Mouse (Mus musculus) midbrain, embryonic 14.5 days (tissue): ENCODE data around the gene Zpbp2. TPM values are rescaled to one million over a fixed set of nuclear protein-coding genes. Genes with fewer than 3 reads are reported as not detected.

Experiments
- ATAC-seq: fragments of 200-750 bp; cut with Nextera tagmentation; 2 replicates; pipeline ENCODE4 v1.8.0; 2017; ENCODE audit warnings: moderate number of reproducible peaks, moderate library complexity; ENCODE audit not compliant: low FRiP score, low TSS enrichment
- DNase-seq: peaks from one replicate; pipeline ENCODE4 v3.0.0-alpha.2; 2015
- H3K27ac ChIP-seq: fragments of 300-500 bp; sonication (generic); replicated peaks from 2 replicates; pipeline ENCODE4 v1.5.1; 2014; ENCODE audit warnings: mild to moderate bottlenecking, low read depth, low read length, moderate library complexity
- H3K27me3 ChIP-seq: fragments of 300-500 bp; sonication (generic); 2 replicates; pipeline ENCODE4 v1.6.1; 2014; ENCODE audit warnings: low read length, control low read depth, mixed read lengths; ENCODE audit not compliant: control insufficient read depth, insufficient read depth
- H3K36me3 ChIP-seq: fragments of 300-500 bp; sonication (generic); 2 replicates; pipeline ENCODE4 v1.6.1; 2014; ENCODE audit warnings: low read length, control low read depth; ENCODE audit not compliant: control insufficient read depth, insufficient read depth
- H3K4me1 ChIP-seq: fragments of 300-500 bp; sonication (generic); 2 replicates; pipeline ENCODE4 v1.6.1; 2014; ENCODE audit warnings: mild to moderate bottlenecking, antibody characterized with exemption, low read length, control low read depth; ENCODE audit not compliant: control insufficient read depth, insufficient read depth
- H3K4me2 ChIP-seq: fragments of 300-500 bp; sonication (generic); 2 replicates; pipeline ENCODE4 v1.6.1; 2014; ENCODE audit warnings: mild to moderate bottlenecking, low read length, moderate library complexity
- H3K4me3 ChIP-seq: fragments of 300-500 bp; sonication (generic); replicated peaks from 2 replicates; pipeline ENCODE4 v1.5.1; 2014; ENCODE audit warnings: low read depth, low read length
- H3K9ac ChIP-seq: fragments of 300-500 bp; sonication (generic); replicated peaks from 2 replicates; pipeline ENCODE4 v1.6.1; 2014; ENCODE audit warnings: mild to moderate bottlenecking, low read length, moderate library complexity
- H3K9me3 ChIP-seq: fragments of 300-500 bp; sonication (generic); 2 replicates; pipeline ENCODE4 v1.6.1; 2016; ENCODE audit warnings: low read length, control low read depth, mixed read lengths; ENCODE audit not compliant: control insufficient read depth
- WGBS: fragments of 180-500 bp; shearing (Covaris S2); extraction: QIAGEN DNeasy Blood & Tissue Kit; methylation state at CpG from one replicate; pipeline ENCODE4 v1.1.7; 2014; 5-methylcytosine and 5-hydroxymethylcytosine counted together
- polyA plus RNA-seq: library from polyadenylated mRNA; unstranded; fragments of >200 nt; fragmentation: Nextera tagmentation; extraction: Ambion mirVana; gene quantifications from 2 replicates; pipeline ENCODE4 v1.2.1, GENCODE M21; 2014

Zpbp2 gene
- polyA plus RNA-seq, 1 experiment from 2014 or later: not detected

- no peak overlapping the region for H3K4me2 ChIP-seq
- DNase-seq (no peak), ATAC-seq (no peak)
- H3K36me3 ChIP-seq: no peaks in the 10 kb centered on the region
- 72% methylated on average over 10 of the region's 10 CpGs for WGBS
- H3K4me3 ChIP-seq: no peak overlapping the region
- H3K27me3 ChIP-seq: no peaks in the 10 kb centered on the region
- no peaks in the 10 kb centered on the region for H3K9me3 ChIP-seq
- H3K9ac ChIP-seq: no peak overlapping the region
- H3K27ac ChIP-seq: no peak overlapping the region
- no peaks in the 10 kb centered on the region for H3K4me1 ChIP-seq
Measured at GRCm38 (mm10) chr11:98526824-98527461, 24.0 kb upstream of the Zpbp2 start.

GRCm38 (mm10) chr11:98537480-98538034 lies 13.3 kb upstream of the Zpbp2 start:
- Histone ChIP-seq H3K27ac (no peak overlapping the region), H3K9me3 (peaks cover 3% of the 10 kb centered on the region; the same call in 1 of the 2 replicates), H3K4me3 (no peak overlapping the region), H3K36me3 (no peaks in the 10 kb centered on the region), H3K27me3 (0 out of 2 replicates have a peak, but pooled peaks cover 3% of the 10 kb centered on the region), H3K4me1 (no peaks in the 10 kb centered on the region), H3K4me2 (no peak overlapping the region), H3K9ac (no peak overlapping the region)
- no peak for DNase-seq
- no peak for ATAC-seq

- Histone ChIP-seq H3K36me3 (no peaks in the 10 kb centered on the region), H3K4me3 (no peak overlapping the region), H3K27ac (no peak overlapping the region), H3K9me3 (peaks cover 3% of the 10 kb centered on the region; the same call in 1 of the 2 replicates), H3K4me2 (no peak overlapping the region), H3K4me1 (0 out of 2 replicates have a peak, but pooled peaks cover 1% of the 10 kb centered on the region), H3K27me3 (peaks cover 21% of the 10 kb centered on the region), H3K9ac (no peak overlapping the region)
- ATAC-seq: no peak
- 81% methylated on average over 5 of the region's 5 CpGs for WGBS
- no peak for DNase-seq
Measured at GRCm38 (mm10) chr11:98540319-98540718, 10.6 kb upstream of the Zpbp2 start.

- H3K36me3 ChIP-seq: no peaks in the 10 kb centered on the region
- no peak overlapping the region for H3K27ac ChIP-seq
- 78% methylated on average over 8 of the region's 8 CpGs for WGBS
- H3K27me3 ChIP-seq: peaks cover 43% of the 10 kb centered on the region
- H3K4me1 ChIP-seq: 0 out of 2 replicates have a peak, but pooled peaks cover 6% of the 10 kb centered on the region
- H3K4me3 ChIP-seq: no peak overlapping the region
- DNase-seq: no peak
- no peak overlapping the region for H3K9ac ChIP-seq
- no peak for ATAC-seq
- no peak overlapping the region for H3K4me2 ChIP-seq
- H3K9me3 ChIP-seq: peaks cover 3% of the 10 kb centered on the region; the same call in 1 of the 2 replicates
Measured at GRCm38 (mm10) chr11:98542553-98542952, 8.3 kb upstream of the Zpbp2 start.

GRCm38 (mm10) chr11:98543414-98543813 lies 7.5 kb upstream of the Zpbp2 start:
- Histone ChIP-seq H3K36me3 (no peaks in the 10 kb centered on the region), H3K27ac (no peak overlapping the region), H3K9ac (no peak overlapping the region), H3K4me1 (0 out of 2 replicates have a peak, but pooled peaks cover 6% of the 10 kb centered on the region), H3K9me3 (peaks cover 3% of the 10 kb centered on the region; the same call in 1 of the 2 replicates), H3K4me3 (no peak overlapping the region), H3K27me3 (peaks cover 52% of the 10 kb centered on the region), H3K4me2 (no peak overlapping the region)
- 76% methylated on average over 1 of the region's 1 CpGs for WGBS
- ATAC-seq: no peak
- DNase-seq: no peak

- H3K27me3 ChIP-seq: peaks cover 67% of the 10 kb centered on the region
- no peak overlapping the region for H3K27ac ChIP-seq
- no peak overlapping the region; the same call in 1 of the 2 replicates for H3K9ac ChIP-seq
- H3K9me3 ChIP-seq: peaks cover 3% of the 10 kb centered on the region; the same call in 1 of the 2 replicates
- 3% methylated on average over 16 of the region's 16 CpGs for WGBS
- H3K4me3 ChIP-seq: peak overlapping the region; percentile 39
- 0 out of 2 replicates have a peak, but pooled peaks cover 6% of the 10 kb centered on the region for H3K4me1 ChIP-seq
- H3K4me2 ChIP-seq: peak overlapping the region; percentile 85
- H3K36me3 ChIP-seq: no peaks in the 10 kb centered on the region
- ATAC-seq: no peak
- no peak for DNase-seq
Measured at GRCm38 (mm10) chr11:98544890-98545677, 5.8 kb upstream of the Zpbp2 start.

- ATAC-seq (no peak), DNase-seq (peak; percentile 76)
- Histone ChIP-seq H3K4me2 (peak within 1 kb of the TSS; percentile 85), H3K4me1 (0 out of 2 replicates have a peak, but pooled peaks cover 6% of the 10 kb centered on the region), H3K36me3 (no peaks in the 10 kb centered on the region), H3K27ac (no peak within 1 kb of the TSS), H3K27me3 (peaks cover 71% of the 10 kb centered on the region), H3K4me3 (peak within 1 kb of the TSS; percentile 39), H3K9me3 (no peaks in the 10 kb centered on the region), H3K9ac (no peak within 1 kb of the TSS; the same call in 1 of the 2 replicates)
- WGBS: under 1% methylated on average over 58 of the region's 58 CpGs
Measured at GRCm38 (mm10) chr11:98545711-98546231, 5.1 kb upstream of the Zpbp2 start, which contains the start of gene Ikzf3. Ikzf3 (minus strand) TSS chr11:98546031.

- no peak overlapping the region for H3K4me3 ChIP-seq
- H3K36me3 ChIP-seq: no peaks in the 10 kb centered on the region
- ATAC-seq (no peak), DNase-seq (no peak)
- peaks cover 71% of the 10 kb centered on the region for H3K27me3 ChIP-seq
- no peak overlapping the region for H3K27ac ChIP-seq
- no peaks in the 10 kb centered on the region for H3K9me3 ChIP-seq
- H3K9ac ChIP-seq: no peak overlapping the region
- 41% methylated on average over 12 of the region's 12 CpGs for WGBS
- no peak overlapping the region for H3K4me2 ChIP-seq
- 0 out of 2 replicates have a peak, but pooled peaks cover 6% of the 10 kb centered on the region for H3K4me1 ChIP-seq
Measured at GRCm38 (mm10) chr11:98546529-98547307, 4.2 kb upstream of the Zpbp2 start.
